Mouse (Mus musculus): ENCODE data around the gene Prdx2.

DNA sequence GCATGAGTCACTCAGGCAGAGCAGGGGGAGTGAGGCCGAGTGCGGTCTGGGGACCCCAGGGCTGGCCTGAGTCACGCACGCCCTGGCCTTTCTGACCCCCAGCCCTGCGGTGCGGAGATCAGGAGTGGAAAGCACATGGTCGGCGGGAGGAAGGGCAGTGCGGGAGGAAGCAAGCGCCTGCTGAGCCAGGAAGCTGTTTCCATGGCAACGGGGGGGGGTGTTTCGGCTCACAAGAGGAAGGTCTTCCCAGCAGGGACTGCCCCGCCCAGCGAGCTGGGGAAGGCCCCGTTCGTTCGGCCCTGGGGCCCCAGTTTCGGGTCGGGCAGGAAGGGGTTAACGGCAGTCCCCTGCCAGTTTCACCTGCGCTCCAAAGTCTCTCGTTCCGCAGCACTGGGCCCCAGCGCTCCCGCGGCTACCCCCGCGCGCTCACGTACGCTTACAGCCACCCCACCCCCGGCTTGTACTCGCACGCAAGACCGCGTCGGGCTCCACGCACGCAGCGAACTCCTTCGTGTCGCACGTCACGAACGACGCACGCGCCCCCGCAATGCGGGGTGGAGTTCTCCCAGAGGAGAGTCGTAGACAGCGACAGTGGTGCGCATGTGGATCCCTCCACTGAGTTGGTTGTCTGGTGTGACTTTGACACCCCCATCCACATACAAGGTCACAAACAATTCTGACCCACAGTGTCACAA, 16.4 kb downstream of the Prdx2 start:
- TF ChIP-seq EP300 (IDR thresholded peaks at IDR 0.05; ENCODE audit: low read depth), result no peak
- no peak for TF ChIP-seq CTCF (IDR thresholded peaks at IDR 0.05; ENCODE audit: low read depth)
